Mouse (Mus musculus): ENCODE results near the gene Fut11.

GRCm38 (mm10) chr14:20719767-20720166, 25.0 kb downstream of the Fut11 start:
- TF ChIP-seq EP300 (IDR thresholded peaks at IDR 0.05; ENCODE audit: insufficient read depth, low read depth, low read length): no peak
- TF ChIP-seq POLR2A (IDR thresholded peaks at IDR 0.05; ENCODE audit: insufficient read depth, low read length): no peak

All from ES-Bruce4 (cell line).